Mouse (Mus musculus): ENCODE measurements around the gene Dhrs13. TPM values are rescaled to one million over a fixed set of nuclear protein-coding genes. Genes with fewer than 3 reads are reported as not detected.
A peak's percentile ranks its signal among the peaks of the same experiment; 100 is the strongest.

The Dhrs13 gene
- polyA plus RNA-seq, 1 experiment from 2014 or later: 15.2 TPM

DNA sequence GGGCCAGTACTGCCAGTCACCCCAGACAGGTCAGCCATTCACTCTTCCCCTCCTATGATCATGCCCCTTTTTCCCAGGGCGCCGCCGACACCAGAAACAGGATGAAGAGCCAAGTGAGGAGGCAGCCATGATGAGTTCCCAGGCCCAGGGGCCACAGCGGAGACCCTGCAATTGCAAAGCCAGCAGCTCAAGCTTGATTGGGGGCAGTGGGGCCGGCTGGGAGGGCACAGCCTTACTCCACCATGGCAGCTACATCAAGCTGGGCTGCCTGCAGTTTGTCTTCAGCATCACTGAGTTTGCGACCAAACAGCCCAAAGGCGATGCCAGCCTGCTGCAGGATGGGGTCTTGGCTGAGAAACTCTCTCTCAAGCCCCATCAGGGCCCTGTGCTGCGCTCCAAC is 2.8 kb upstream of the Dhrs13 start:
- H3K36me3 ChIP-seq (ENCODE audit: insufficient read depth, low read length): peaks cover 42% of the 10 kb centered on the region
- no peak for ATAC-seq (replicated peaks; ENCODE audit: low FRiP score, low read depth)

GRCm38 (mm10) chr11:78030600-78030999 is 1.5 kb upstream of the Dhrs13 start:
- H3K4me3 ChIP-seq (replicated peaks; ENCODE audit: low read depth, low read length): no peak overlapping the region
- ATAC-seq (replicated peaks; ENCODE audit: low FRiP score, low read depth) (no peak), DNase-seq (ENCODE audit: low spot score) (no peak)
- no peak for TF ChIP-seq CTCF (IDR thresholded peaks at IDR 0.05; ENCODE audit: low read depth)
- H3K9ac ChIP-seq (ENCODE audit: low read depth, low read length): no peak overlapping the region
- peaks cover 31% of the 10 kb centered on the region for H3K36me3 ChIP-seq (ENCODE audit: insufficient read depth, low read length)
- no peaks in the 10 kb centered on the region for H3K9me3 ChIP-seq (replicated peaks; ENCODE audit: low read length)
- peaks cover 7% of the 10 kb centered on the region; the same call in 1 of the 2 replicates for H3K4me1 ChIP-seq (replicated peaks; ENCODE audit: insufficient read depth, low read length)
- H3K27ac ChIP-seq: no peak overlapping the region
- WGBS: 35% methylated on average over 2 of the region's 2 CpGs
- no peak overlapping the region for H3K4me2 ChIP-seq (ENCODE audit: low read length)
- H3K27me3 ChIP-seq (ENCODE audit: insufficient read depth, low read length): no peaks in the 10 kb centered on the region

More for the DNA sequence above, 2.8 kb upstream of the Dhrs13 start:
- WGBS: 86% methylated on average over 8 of the region's 8 CpGs
- no peak overlapping the region for H3K9ac ChIP-seq (ENCODE audit: low read depth, low read length)
- H3K27ac ChIP-seq: no peak overlapping the region
- H3K4me1 ChIP-seq (replicated peaks; ENCODE audit: insufficient read depth, low read length): peaks cover 7% of the 10 kb centered on the region; the same call in 1 of the 2 replicates
- no peak overlapping the region for H3K4me3 ChIP-seq (replicated peaks; ENCODE audit: low read depth, low read length)
- no peaks in the 10 kb centered on the region for H3K27me3 ChIP-seq (ENCODE audit: insufficient read depth, low read length)
- H3K4me2 ChIP-seq (ENCODE audit: low read length): no peak overlapping the region
- no peaks in the 10 kb centered on the region for H3K9me3 ChIP-seq (replicated peaks; ENCODE audit: low read length)
- no peak for DNase-seq (ENCODE audit: low spot score)
- TF ChIP-seq CTCF (IDR thresholded peaks at IDR 0.05; ENCODE audit: low read depth): no peak

DNA sequence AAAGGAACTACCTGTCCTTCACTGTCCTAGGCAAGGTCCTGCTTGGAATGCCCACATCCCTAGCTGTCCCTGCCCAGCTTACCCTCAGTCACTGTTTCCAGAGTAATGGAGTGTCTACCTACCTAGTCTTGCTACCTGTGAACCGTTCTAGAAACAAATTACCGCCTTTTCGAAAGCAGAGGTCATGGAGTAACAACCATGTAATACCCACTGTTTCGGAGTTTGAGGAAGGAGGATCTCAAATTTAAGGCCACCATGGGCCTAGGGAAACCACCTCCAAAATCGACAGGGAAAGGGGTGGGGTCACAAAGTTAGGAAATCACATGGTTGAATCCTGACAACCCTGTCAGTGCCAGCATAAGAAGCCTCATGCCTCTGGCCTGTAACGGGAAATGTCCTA is 691 bp upstream of the Dhrs13 start:
- ATAC-seq (replicated peaks; ENCODE audit: low FRiP score, low read depth) (no peak), DNase-seq (ENCODE audit: low spot score) (no peak)
- no peak for TF ChIP-seq CTCF (IDR thresholded peaks at IDR 0.05; ENCODE audit: low read depth)
- 35% methylated on average over 6 of the region's 6 CpGs for WGBS
- Histone ChIP-seq H3K9ac (ENCODE audit: low read depth, low read length) (0 out of 2 replicates have a peak overlapping the region, but pooled peaks have one; percentile 69), H3K27ac (no peak overlapping the region), H3K4me3 (replicated peaks; ENCODE audit: low read depth, low read length) (peak overlapping the region; percentile 58; the same call in 1 of the 2 replicates), H3K4me1 (replicated peaks; ENCODE audit: insufficient read depth, low read length) (peaks cover 7% of the 10 kb centered on the region; the same call in 1 of the 2 replicates), H3K27me3 (ENCODE audit: insufficient read depth, low read length) (no peaks in the 10 kb centered on the region), H3K9me3 (replicated peaks; ENCODE audit: low read length) (no peaks in the 10 kb centered on the region), H3K4me2 (ENCODE audit: low read length) (peak overlapping the region; percentile 96), H3K36me3 (ENCODE audit: insufficient read depth, low read length) (peaks cover 23% of the 10 kb centered on the region)

- Histone ChIP-seq H3K27ac (peak overlapping the region; percentile 73), H3K36me3 (ENCODE audit: insufficient read depth, low read length) (peaks cover 9% of the 10 kb centered on the region; the same call in 1 of the 2 replicates), H3K9ac (ENCODE audit: low read depth, low read length) (peak overlapping the region; percentile 69), H3K4me1 (replicated peaks; ENCODE audit: insufficient read depth, low read length) (peaks cover 12% of the 10 kb centered on the region; the same call in 1 of the 2 replicates), H3K4me3 (replicated peaks; ENCODE audit: low read depth, low read length) (peak overlapping the region; percentile 58), H3K9me3 (replicated peaks; ENCODE audit: low read length) (no peaks in the 10 kb centered on the region), H3K27me3 (ENCODE audit: insufficient read depth, low read length) (no peaks in the 10 kb centered on the region), H3K4me2 (ENCODE audit: low read length) (peak overlapping the region; percentile 96)
- WGBS: 10% methylated on average over 5 of the region's 5 CpGs
- ATAC-seq (replicated peaks; ENCODE audit: low FRiP score, low read depth) (no peak), DNase-seq (ENCODE audit: low spot score) (no peak)
- no peak for TF ChIP-seq CTCF (IDR thresholded peaks at IDR 0.05; ENCODE audit: low read depth)
These were observed 722 bp downstream of the Dhrs13 start for GRCm38 (mm10) chr11:78032809-78033195.

DNA sequence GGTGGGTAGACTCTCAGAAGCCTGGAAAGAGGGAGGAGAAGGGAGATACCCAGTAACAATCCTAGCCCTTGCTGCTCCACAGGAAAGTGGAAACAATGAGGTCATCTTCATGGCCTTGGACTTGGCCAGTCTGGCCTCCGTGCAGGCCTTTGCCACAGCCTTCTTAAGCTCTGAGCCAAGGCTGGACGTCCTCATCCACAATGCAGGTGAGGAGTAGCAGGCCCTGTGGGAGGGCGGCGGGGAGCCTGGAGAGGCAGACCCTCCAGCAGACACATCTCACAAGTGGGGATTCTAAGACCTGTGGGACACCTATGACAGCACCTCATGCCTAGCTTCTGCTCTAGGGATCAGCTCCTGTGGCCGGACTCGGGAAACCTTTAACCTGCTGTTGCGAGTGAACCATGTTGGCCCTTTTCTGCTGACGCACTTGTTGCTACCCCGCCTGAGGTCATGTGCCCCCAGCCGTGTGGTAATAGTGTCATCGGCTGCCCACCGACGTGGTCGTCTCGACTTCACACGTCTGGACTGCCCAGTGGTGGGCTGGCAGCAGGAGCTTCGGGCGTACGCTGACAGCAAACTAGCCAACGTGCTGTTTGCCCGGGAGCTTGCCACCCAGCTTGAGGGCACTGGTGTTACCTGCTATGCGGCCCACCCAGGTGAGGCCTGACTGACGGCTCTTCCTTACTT is 2.0 kb downstream of the Dhrs13 start:
- 90% methylated on average over 23 of the region's 23 CpGs for WGBS
- ATAC-seq (replicated peaks; ENCODE audit: low FRiP score, low read depth) (no peak), DNase-seq (ENCODE audit: low spot score) (no peak)
- H3K36me3 ChIP-seq (ENCODE audit: insufficient read depth, low read length): peaks cover 9% of the 10 kb centered on the region; the same call in 1 of the 2 replicates
- H3K4me1 ChIP-seq (replicated peaks; ENCODE audit: insufficient read depth, low read length): peaks cover 12% of the 10 kb centered on the region; the same call in 1 of the 2 replicates
- H3K9ac ChIP-seq (ENCODE audit: low read depth, low read length): no peak overlapping the region
- no peak overlapping the region for H3K27ac ChIP-seq
- H3K9me3 ChIP-seq (replicated peaks; ENCODE audit: low read length): no peaks in the 10 kb centered on the region
- no peak for TF ChIP-seq CTCF (IDR thresholded peaks at IDR 0.05; ENCODE audit: low read depth)
- no peak overlapping the region for H3K4me3 ChIP-seq (replicated peaks; ENCODE audit: low read depth, low read length)
- no peak overlapping the region for H3K4me2 ChIP-seq (ENCODE audit: low read length)
- no peaks in the 10 kb centered on the region for H3K27me3 ChIP-seq (ENCODE audit: insufficient read depth, low read length)

- Histone ChIP-seq H3K4me2 (ENCODE audit: low read length) (no peak overlapping the region), H3K36me3 (ENCODE audit: insufficient read depth, low read length) (no peaks in the 10 kb centered on the region), H3K4me3 (replicated peaks; ENCODE audit: low read depth, low read length) (no peak overlapping the region), H3K4me1 (replicated peaks; ENCODE audit: insufficient read depth, low read length) (peaks cover 7% of the 10 kb centered on the region; the same call in 1 of the 2 replicates), H3K27ac (no peak overlapping the region), H3K9ac (ENCODE audit: low read depth, low read length) (no peak overlapping the region), H3K9me3 (replicated peaks; ENCODE audit: low read length) (no peaks in the 10 kb centered on the region), H3K27me3 (ENCODE audit: insufficient read depth, low read length) (no peaks in the 10 kb centered on the region)
- DNase-seq (ENCODE audit: low spot score): no peak
- no peak for ATAC-seq (replicated peaks; ENCODE audit: low FRiP score, low read depth)
- TF ChIP-seq CTCF (IDR thresholded peaks at IDR 0.05; ENCODE audit: low read depth): no peak
- 84% methylated on average over 10 of the region's 10 CpGs for whole genome bisulfite sequencing
These were observed 4.7 kb downstream of the Dhrs13 start for GRCm38 (mm10) chr11:78036791-78037190.

Measured in kidney, postnatal 0 days (tissue).